Mouse (Mus musculus) left cerebral cortex, adult 11 months (tissue): ENCODE data around the gene Ppp1r12c.

Source experiments
- DNase-seq: peaks from one replicate; pipeline ENCODE4 v3.0.0; 2022; ENCODE audit warnings: low spot score

Ppp1r12c gene

GRCm38 (mm10) chr7:4492284-4493224 is 8.9 kb downstream of the Ppp1r12c start:
- DNase-seq: no peak

- DNase-seq: no peak
These were observed 10.2 kb downstream of the Ppp1r12c start for GRCm38 (mm10) chr7:4491308-4491707.

GRCm38 (mm10) chr7:4482281-4482680 is 19.2 kb downstream of the Ppp1r12c start:
- no peak for DNase-seq

- no peak for DNase-seq
These were observed 21.8 kb downstream of the Ppp1r12c start for GRCm38 (mm10) chr7:4479674-4480073.

GRCm38 (mm10) chr7:4478796-4479291 is 22.6 kb downstream of the Ppp1r12c start:
- no peak for DNase-seq

GRCm38 (mm10) chr7:4478021-4478795 is 23.3 kb downstream of the Ppp1r12c start:
- DNase-seq: no peak

- DNase-seq: no peak
These were observed 27.5 kb downstream of the Ppp1r12c start for GRCm38 (mm10) chr7:4473940-4474339.

GRCm38 (mm10) chr7:4471179-4471555 is 30.3 kb downstream of the Ppp1r12c start:
- DNase-seq: peak; percentile 68

- no peak for DNase-seq
These were observed 31.0 kb downstream of the Ppp1r12c start for GRCm38 (mm10) chr7:4470275-4471178.

- DNase-seq: no peak
These were observed 33.7 kb downstream of the Ppp1r12c start for GRCm38 (mm10) chr7:4467801-4468200.

GRCm38 (mm10) chr7:4464194-4464824 is 37.2 kb downstream of the Ppp1r12c start:
- no peak for DNase-seq

- no peak for DNase-seq
These were observed 40.7 kb downstream of the Ppp1r12c start, which contains the start of gene Eps8l1 for GRCm38 (mm10) chr7:4460576-4461434. TSS of gene Eps8l1 (plus strand) at chr7:4460674.

- DNase-seq: no peak
These were observed 48.8 kb downstream of the Ppp1r12c start for GRCm38 (mm10) chr7:4452644-4453043.

- DNase-seq: no peak
These were observed 52.3 kb downstream of the Ppp1r12c start for GRCm38 (mm10) chr7:4449211-4449610.

GRCm38 (mm10) chr7:4448439-4448838 is 53.0 kb downstream of the Ppp1r12c start:
- no peak for DNase-seq

GRCm38 (mm10) chr7:4447138-4447537 is 54.3 kb downstream of the Ppp1r12c start:
- DNase-seq: no peak

GRCm38 (mm10) chr7:4445216-4445791 is 56.2 kb downstream of the Ppp1r12c start, which contains the start of gene Rdh13:
TSS of gene Rdh13 (minus strand) at chr7:4445649.
- peak; percentile 85 for DNase-seq

GRCm38 (mm10) chr7:4440549-4440948 is 60.9 kb downstream of the Ppp1r12c start:
- no peak for DNase-seq

- DNase-seq: no peak
These were observed 63.8 kb downstream of the Ppp1r12c start for GRCm38 (mm10) chr7:4437721-4438120.

- no peak for DNase-seq
These were observed 69.5 kb downstream of the Ppp1r12c start for GRCm38 (mm10) chr7:4432026-4432425.
